Mouse (Mus musculus) testis, adult 2 months (tissue): ENCODE data around the gene Rps26.

Source experiments
- CTCF ChIP-seq: fragments of 200-500 bp; IDR thresholded peaks from 2 replicates; pipeline ENCODE4 v1.5.1; 2012; ENCODE audit warnings: low read depth, mild to moderate bottlenecking, inconsistent platforms, low read length, moderate library complexity; ENCODE audit not compliant: control insufficient read depth, insufficient read depth, insufficient replicate concordance
- POLR2A ChIP-seq: fragments of 200-500 bp; IDR thresholded peaks from 2 replicates; pipeline ENCODE4 v1.6.1; 2012; ENCODE audit warnings: low read depth, mild to moderate bottlenecking, inconsistent platforms, low read length, moderate library complexity; ENCODE audit not compliant: control insufficient read depth

- TF ChIP-seq CTCF (no peak), POLR2A (no peak)
Observed at GRCm38 (mm10) chr10:128602470-128603128, 23.9 kb downstream of the Rps26 start.
